Mouse (Mus musculus) heart, postnatal 14 days (tissue): Measurements from ENCODE around the gene Pdik1l. TPM values are rescaled to one million over a fixed set of nuclear protein-coding genes. Genes with fewer than 3 reads are reported as not detected.
"Not testable (repeated sequence)": the region's sequence is repeated elsewhere in the genome, so short reads cannot be mapped to it uniquely, and the experiment has no call there.

ENCODE experiments used
- DNase-seq, 2 experiments: peaks; one replicate each; pipeline ENCODE4 v3.0.0; 2021 to 2022
- intact Hi-C: fragments of 180-260 bp; cut with DNase I; formaldehyde crosslinking; loops from one replicate; pipeline ENCODE4 v1.15.1; 2025
- total RNA-seq, 2 experiments: library from RNA; stranded (reverse); gene quantifications; 2 replicates each; pipeline ENCODE4 v1.2.3; 2021

The Pdik1l gene
- total RNA-seq, 2 experiments from 2014 or later = 6.6 to 8.6 TPM

DNA sequence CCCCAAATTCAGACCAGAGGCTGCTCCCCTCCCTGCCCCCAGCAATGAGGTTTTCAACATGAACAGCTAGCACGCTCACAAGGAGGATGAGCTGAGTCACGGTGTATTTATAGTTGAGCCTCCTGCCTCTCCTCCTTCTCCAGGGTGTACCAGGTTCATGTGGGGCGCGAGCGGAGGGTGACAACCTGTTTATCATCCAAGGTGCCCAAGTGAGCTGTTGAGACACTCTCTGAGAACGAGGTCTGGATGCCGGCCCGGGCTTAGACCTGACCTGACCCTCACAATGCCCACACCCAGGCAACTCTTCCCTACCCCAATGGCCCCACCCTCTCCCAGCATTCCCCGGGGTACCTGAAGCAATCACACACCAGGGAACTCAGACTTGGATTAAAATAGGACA lies 12.6 kb upstream of the Pdik1l start:
- peak; percentile 68 to 74 for DNase-seq
- intact Hi-C loops = no loop called here

DNA sequence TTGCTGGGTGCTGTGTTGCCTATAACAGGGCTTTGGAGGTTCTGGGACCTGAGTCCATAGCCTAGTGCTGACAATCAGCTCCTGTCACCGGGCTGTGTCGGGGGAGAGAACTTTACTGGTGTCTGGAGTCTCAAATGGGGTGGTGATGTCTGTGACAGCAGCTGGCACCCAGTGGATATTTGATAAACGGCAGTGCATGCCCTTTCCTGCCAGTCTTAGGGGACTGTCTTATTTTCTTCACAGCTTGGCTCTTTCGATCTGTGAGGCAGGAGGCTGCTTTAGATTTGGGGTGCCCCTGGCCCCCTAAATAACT lies 11.8 kb upstream of the Pdik1l start:
- intact Hi-C loops = no loop called here
- no peak for DNase-seq

DNA sequence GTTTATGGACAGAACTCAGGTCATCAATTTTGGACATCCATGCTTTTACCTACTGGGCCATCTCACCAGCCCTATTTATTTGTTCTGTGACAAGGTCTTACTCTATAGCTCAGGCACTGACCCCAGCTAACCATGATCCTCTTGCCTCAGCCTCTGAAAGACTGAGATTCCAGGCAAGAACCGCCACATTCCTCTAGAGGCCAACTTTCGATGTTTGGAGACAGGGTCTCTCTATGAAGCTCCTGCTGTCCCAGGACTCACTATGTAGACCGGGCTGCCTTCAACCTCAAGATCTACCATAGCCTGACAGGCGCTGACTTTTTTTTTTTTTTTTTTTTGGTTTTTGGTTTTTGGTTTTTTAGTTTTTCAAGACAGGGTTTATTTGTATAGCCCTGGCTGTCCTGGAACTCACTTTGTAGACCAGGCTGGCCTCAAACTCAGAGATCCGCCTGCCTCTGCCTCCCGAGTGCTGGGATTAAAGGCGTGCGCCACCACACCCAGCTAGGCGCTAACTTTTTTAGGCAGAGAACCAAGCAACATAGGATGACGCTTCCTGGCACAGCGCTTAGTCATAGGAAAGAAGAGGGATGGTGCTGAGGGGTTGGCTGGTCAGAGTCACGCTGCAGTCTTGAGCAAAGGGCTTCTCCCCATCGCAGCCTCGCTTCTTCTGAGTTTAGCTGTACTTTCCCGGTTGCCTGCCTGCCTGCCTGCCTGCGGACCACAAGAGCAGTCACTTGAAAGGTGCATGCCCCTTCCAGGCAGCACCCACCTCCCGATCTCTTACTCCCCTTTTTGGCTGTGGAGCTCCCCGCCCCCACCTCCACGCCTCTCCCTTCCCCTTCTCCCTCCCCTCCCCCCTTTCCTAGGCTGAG lies 11.2 kb upstream of the Pdik1l start:
- DNase-seq = no peak
- intact Hi-C loops = no loop called here

DNA sequence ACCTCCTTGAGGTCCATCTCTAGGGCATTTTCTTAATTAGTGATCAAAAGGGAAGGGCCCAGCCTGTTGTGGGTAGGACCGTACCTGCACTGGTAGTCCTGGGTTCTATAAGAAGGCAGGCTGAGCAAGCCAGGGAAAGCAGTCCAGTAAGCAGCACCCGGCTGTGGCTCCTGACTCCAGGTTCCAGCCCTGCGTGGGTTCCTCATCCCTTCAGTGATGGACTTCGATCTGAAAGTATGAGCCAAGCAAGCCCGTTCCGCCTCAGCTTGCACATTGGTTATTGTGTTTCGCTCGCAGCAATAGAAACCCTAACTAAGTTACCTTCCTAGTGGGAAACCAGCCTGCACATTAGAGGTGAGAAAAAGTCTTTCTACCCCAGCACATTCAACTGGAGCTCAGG lies 9.7 kb upstream of the Pdik1l start:
- intact Hi-C loops = no loop called here
- no peak for DNase-seq

DNA sequence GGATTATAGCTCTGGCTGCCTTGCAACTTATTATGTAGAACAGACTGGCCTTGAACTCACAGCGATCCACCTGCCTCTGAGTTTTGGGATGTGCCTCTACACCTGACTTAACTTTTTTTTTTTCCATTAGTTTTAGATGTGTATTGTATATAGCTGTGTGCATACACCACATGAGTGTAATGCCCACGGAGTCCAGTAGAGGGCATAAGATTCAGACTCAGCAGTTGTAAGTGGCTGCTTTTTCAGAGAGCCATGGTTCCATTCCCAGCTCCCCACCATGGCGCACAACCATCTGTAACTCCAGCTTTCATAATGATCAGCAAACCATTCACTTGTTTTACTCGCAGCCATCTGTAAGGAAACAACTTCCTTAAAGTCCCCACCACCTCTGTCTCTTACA lies 8.8 kb upstream of the Pdik1l start:
- DNase-seq = no peak
- intact Hi-C loops = no loop called here

DNA sequence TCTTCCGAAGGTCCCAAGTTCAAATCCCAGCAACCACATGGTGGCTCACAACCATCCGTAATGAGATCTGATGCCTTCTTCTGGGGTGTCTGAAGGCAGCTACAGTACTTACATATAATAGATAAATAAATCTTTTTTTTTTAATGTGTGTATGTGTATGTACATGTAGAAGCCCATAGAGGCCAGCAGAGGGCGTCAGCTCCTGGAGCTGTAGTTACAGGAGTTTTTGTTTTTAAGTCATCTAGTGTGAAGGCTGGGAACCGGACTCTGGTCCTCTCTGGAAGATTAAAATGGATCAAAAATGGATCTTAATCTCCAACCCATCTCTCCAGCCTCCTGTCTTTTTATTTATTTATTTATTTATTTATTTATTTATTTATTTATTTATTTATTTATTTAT lies 8.4 kb upstream of the Pdik1l start:
- intact Hi-C loops, DNase-seq: not testable (repeated sequence)

DNA sequence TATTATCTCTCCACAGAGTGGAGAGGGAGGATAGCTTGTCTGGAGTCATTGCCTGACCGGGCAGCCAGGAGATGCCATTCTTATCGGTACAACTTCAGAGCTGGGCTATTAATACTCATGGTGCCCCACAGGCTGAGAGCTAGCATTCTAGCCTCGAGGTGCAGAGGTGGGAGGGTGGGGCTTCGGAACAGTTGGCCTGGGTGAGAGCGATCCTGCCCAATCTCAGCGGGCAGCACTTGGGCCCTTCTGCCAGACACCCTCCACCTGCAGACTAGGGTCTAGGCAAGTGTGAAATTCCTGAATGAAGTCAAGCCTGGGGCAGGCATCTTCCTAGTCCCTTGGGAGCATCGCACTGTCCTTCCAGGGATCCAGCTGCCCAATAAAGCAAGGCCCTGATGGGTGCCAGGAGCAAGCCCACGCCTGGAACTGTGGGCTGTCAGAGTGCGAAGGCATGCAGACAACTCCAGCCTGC lies 6.0 kb upstream of the Pdik1l start:
- intact Hi-C loops = loop anchor here (2.0 to 5.0 kb wide), 4 partner anchors 31 to 256 kb away; no protein-coding TSS in a partner anchor
- DNase-seq = peak; percentile 43 to 49

DNA sequence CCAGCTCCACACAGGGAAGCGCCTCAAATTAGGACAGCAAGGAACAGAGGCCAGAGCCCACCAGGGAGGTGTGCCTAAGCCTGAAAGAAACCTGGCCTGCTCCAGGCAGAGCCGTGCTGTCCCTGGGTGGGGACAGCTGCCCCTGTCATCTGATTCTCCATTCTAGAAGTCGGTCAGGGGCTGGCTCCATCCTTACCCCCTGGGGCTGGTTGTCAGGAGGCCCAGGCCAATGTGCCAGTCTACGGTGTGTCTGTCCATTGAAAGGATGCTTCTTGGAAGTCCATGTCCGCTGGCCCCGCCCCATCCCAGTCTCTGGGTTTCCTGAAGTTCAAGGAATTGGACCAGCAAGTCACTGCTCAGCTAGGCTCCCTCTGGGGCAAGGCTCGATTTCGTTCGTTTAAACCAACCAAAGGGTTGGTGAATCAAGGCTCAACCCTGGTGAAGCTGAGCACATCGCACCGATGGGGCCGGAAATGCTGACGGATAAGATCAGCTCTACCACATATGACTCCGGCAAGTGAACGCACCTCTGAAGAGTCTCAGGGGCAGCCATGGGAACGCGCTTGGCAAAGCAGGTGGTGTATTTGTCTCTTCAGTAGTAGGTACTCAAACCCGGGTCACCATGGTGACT lies 5.5 kb upstream of the Pdik1l start:
- DNase-seq = peak in 1 of 2 experiments; percentile 50
- intact Hi-C loops = loop anchor here (2.0 to 5.0 kb wide), 4 partner anchors 30 to 256 kb away; no protein-coding TSS in a partner anchor

DNA sequence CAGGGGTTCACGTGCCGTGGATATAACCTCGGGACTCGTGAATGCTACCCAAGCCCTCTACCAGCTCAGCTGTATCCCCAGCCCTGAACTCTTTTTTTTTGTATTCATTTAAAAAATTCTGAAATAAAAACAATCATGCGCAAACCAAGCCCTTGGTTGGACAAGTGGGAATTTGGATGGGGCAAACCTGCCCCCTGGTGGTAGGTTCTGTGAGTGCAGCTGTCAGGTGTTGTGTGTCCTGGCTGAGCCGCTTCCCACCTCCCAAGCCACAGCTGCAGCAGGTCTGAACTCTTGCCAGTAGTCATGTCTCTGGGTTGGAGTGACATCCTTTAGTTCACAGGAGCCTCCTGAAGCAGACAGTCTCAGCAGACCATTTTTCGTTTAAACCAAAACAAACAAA lies 4.4 kb upstream of the Pdik1l start:
- peak; percentile 82 to 87 for DNase-seq
- intact Hi-C loops = loop anchor here (2.0 to 5.0 kb wide), 4 partner anchors 29 to 255 kb away; no protein-coding TSS in a partner anchor

DNA sequence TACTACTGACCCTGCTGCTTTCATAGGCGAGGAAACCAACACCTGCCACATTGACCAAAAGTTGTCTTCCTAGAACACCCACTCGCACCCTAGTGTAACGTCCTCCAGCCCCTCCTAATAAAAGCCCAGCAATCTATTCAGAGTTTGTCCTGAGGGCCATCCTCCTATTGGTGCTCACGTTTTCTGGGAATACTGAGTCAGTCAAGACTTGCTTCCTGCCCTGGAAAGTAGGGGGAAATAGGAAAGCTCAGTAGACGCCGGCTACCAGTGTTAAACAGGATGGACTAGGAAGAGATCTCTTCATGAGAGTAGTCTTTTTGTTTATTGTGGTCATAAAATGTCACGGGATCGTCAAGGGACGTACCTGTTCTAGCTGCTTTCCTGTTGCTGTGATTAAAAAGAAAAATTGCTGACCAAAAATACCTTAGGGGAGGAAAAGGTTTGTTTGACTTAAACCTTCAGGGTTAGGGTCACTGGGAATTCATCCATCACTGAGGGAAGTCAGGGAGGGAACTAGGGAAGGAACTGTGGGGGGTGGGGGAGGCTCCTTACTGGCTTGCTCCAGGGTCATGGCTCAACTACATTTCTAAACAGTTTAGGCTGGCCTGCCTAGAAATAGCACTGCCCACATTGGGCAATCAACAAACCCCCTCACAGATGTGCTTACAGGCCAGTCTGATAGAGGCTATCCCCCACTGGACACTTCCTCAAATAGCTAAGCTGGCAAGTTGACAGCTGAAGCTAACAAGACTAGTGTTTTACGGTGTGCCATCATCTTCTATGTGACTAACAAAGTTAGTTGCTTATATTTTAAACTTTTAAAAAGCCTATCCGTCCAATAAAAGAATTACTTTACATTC lies 932 bp upstream of the Pdik1l start:
- intact Hi-C loops = no loop called here

DNA sequence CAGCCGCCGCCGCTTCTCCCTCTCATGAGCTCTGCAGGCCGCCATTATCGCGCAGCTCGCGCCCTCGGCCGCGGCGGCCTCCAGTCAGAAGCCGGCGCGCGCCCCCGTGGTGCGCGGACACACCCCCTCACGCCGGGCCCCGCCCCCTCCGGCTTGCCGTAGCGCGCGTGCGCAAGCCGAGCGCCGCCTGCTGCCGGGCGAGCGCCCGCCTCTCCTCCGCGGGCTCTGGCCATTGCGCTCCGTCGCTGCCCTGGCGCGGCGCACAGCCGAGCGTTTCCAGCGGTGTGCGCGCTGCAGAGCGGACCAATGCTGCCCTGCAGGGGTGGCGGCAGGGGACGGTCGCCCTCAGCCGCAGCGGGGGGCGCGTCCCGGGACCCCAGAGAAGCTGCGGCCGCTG lies 529 bp downstream of the Pdik1l start:
- peak; percentile 99 for DNase-seq
- intact Hi-C loops = loop anchor here (2.0 kb wide), 1 partner anchor 100 kb away; the partner anchor contains the start of gene Cep85

More for the DNA sequence above, 932 bp upstream of the Pdik1l start:
- DNase-seq = no peak

DNA sequence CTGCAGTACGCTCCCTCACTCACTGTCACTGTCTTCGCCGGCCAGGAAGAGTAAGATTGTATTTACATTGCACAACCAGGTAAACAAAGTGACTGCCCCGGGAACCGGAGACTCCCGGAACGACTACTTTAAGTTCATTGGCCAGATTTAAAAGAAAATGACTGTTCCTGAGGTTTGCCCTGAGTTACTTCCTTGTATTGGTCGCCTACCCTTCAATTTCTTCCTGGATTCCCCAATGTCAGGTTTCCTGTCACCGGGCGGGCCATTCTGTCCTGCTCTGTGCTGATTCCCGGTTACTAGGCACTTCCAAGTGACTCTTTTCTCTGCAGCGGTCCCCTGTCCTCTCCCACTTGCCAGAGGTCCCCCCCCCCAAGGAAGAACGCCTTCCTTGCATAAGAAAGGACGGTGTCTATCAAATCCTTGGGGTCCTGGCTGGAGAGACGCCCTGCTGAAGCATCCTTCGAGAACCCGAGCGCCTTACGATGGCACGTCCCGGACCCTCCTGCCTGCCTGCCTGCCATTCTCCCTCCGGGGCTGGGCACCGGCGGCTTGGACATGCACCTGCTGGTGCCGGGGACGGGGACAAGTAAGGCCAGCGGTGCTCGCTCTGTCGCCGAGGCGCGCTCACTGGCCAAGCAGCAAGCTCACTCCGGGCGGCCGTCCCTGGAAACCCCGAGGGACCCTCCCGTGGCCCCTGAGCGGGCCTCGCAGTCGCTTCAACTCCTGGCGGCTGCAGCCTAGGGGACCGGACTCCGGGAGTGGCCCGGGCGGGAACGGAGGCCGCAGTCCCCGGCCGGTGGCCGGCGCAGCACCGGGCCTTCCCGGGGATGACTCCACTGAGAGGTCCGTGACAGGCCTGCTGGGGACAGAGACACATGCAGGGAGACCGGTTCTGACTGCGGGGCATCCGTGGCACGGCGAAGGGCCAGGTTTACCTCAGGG lies 1.2 kb downstream of the Pdik1l start:
- intact Hi-C loops = loop anchor here (2.0 kb wide), 1 partner anchor 100 kb away; the partner anchor contains the start of gene Cep85
- DNase-seq = peak in 1 of 2 experiments; percentile 9

DNA sequence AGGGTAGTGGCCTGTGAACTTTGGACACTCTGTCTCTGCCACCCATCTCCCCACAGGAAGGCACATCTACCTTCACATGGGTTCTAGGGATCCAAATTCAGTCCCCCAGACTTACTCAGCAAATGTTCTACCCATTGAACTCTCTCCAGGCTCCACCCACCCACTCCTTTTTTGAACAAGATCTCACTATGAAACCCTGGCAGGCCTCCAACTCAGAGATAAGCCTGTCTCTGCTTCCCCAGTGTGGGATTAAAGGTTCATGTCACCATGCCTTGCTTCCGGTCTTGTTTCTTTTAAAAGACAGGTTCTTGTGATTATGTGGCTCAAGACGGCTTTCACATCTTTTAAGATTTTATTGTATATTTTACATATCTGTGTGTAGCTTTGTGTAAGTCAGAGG lies 2.8 kb downstream of the Pdik1l start:
- intact Hi-C loops = no loop called here
- no peak for DNase-seq

DNA sequence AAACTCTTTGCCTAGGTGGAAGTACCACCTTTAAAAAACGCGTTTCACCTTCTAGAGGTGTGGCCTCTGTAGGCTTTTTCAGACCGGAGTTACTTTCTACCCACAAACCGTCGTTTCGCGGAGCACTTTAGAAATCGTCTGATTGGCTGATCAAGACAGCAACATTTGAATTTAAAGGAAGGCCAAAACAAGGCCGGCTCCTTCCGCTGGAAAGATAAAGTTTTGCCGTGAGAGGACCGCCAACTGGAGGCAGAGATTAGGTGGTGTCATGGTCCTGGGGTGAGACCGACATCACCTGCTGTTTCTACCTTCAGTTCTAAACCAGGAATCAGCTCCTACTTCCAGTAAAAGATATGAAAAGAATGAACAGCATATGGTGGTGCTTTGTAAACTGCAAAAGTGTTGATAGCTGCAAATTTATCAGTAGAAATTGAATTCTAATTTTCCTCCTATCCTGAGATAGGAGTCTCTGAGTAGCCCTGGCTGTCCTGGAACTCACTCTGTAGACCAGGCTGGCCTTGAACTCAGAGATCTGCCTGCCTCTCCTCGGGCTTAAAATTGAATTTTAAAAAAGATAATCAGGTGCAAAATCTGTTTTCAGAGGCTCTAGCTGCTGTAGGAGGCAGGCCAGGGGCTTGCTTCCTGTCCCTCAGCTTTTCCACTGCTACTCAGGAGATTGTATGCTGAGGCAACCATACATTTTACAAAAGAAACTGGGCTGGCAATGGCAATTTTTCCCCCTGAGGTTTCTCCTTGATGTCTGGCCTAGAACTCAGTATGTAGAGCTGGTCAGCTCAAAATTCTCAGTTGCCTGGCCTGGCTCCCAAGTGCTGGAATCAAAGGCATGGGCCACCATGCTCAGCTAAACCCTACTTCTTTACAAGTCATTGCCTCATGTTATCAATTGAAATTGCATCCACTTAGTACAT lies 14.0 kb downstream of the Pdik1l start:
- intact Hi-C loops = no loop called here
- no peak for DNase-seq

DNA sequence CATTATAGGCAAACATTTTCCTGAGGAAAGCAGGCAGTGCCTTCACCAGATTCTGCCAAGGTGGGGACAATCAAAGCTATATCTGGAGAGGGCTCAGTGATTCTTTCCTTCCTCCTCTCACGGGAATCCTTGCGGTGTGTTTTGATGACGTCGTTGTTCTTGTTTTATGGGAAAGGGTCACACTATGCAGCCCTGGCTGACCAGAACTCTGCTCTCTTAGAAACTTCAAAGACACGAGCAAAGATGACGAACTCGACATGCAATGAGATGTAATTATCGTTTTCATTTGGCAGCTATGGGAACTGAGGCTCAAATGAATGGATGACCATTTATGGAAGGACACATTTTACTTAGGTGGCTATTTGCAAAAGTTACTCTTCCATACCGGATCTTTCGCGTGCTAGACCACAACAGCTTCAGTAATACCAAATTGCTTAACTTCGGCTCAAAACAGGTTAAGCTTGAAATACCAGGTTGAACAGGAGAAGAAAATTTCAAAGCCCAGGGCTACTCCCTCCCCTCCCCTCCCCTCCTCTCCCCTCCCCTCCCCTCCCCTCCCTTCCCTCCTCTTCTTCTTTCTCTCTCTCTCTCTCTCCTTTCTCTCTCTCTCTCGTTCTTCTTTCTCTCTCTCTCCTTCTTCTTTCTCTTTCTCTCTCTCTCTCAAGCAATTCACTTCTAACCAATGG lies 14.8 kb downstream of the Pdik1l start:
- DNase-seq = no peak
- intact Hi-C loops = no loop called here

DNA sequence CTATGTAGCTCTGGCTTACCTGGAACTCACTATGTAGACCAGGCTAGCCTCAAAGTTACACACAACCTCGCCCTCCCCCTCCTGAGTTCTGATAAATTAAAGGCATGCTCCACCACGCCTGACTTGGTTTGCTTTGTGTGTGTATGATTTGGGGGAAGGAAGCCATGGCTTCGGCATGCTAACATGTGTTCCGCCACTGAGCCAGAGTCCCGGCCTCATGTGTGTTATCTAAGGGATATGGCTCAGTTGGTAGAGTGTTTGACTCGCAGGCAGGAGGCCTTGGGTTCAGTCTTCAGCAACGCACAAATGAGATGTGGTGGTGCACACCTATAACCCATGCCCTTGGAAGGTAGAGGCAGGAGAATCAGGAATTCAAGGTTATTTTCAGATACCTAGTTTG lies 15.7 kb downstream of the Pdik1l start:
- no peak for DNase-seq
- intact Hi-C loops = no loop called here

DNA sequence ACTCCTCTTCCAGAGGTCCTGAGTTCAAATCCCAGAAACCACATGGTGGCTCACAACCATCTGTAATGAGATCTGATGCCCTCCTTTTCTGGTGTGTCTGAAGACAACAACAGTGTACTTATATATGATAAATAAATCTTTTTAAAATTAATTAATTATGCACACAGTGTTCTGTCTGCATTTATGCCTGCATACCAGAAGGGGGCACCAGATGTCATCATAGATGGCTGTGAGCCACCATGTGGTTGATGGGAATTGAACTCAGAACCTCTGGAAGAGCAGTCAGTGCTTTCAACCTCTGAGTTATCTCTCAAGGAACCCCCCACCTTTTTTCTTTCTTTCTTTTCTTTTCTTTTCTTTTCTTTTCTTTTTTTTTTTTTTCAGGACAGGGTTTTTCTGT lies 18.1 kb downstream of the Pdik1l start:
- DNase-seq = not testable (repeated sequence)
- intact Hi-C loops = loop anchor here (2.0 to 5.0 kb wide), 2 partner anchors 21 to 82 kb away; partner anchors contain the start of gene Cep85
